Mouse (Mus musculus) heart, adult 8-10 months (tissue): Measurements from ENCODE around the gene Ndc1. TPM values are rescaled to one million over a fixed set of nuclear protein-coding genes. Genes with fewer than 3 reads are reported as not detected.
"Not testable (repeated sequence)": the region's sequence is repeated elsewhere in the genome, so short reads cannot be mapped to it uniquely, and the experiment has no call there.

Experiments used
- DNase-seq: peaks from one replicate; pipeline ENCODE4 v3.0.0; 2022; ENCODE audit warnings: low spot score
- total RNA-seq, 4 experiments: library from RNA; stranded (reverse); gene quantifications; 2 replicates each; pipeline ENCODE4 v1.2.4; 2022

The Ndc1 gene
- total RNA-seq, 4 experiments from 2014 or later, result 9.7 to 12.6 (median 10.7) TPM

GRCm38 (mm10) chr4:107364190-107364639, 3.4 kb upstream of the Ndc1 start:
- DNase-seq, result no peak

- DNase-seq, result not testable (repeated sequence)
Observed at GRCm38 (mm10) chr4:107366408-107366807, 1.2 kb upstream of the Ndc1 start.

GRCm38 (mm10) chr4:107372304-107372703, 4.7 kb downstream of the Ndc1 start:
- DNase-seq, result no peak

GRCm38 (mm10) chr4:107374677-107375076, 7.1 kb downstream of the Ndc1 start:
- DNase-seq, result no peak

GRCm38 (mm10) chr4:107378954-107379353, 11.4 kb downstream of the Ndc1 start:
- DNase-seq, result no peak

GRCm38 (mm10) chr4:107380871-107381270, 13.3 kb downstream of the Ndc1 start:
- DNase-seq, result no peak

GRCm38 (mm10) chr4:107387038-107387437, 19.5 kb downstream of the Ndc1 start:
- peak; percentile 17 for DNase-seq

- DNase-seq, result no peak
Observed at GRCm38 (mm10) chr4:107387465-107387864, 19.9 kb downstream of the Ndc1 start.

- DNase-seq, result no peak
Observed at GRCm38 (mm10) chr4:107388291-107388690, 20.7 kb downstream of the Ndc1 start.

GRCm38 (mm10) chr4:107389345-107389744, 21.8 kb downstream of the Ndc1 start:
- no peak for DNase-seq

- no peak for DNase-seq
Observed at GRCm38 (mm10) chr4:107393771-107394170, 26.2 kb downstream of the Ndc1 start.

- DNase-seq, result no peak
Observed at GRCm38 (mm10) chr4:107420202-107420601, 52.6 kb downstream of the Ndc1 start.

GRCm38 (mm10) chr4:107421711-107422110, 54.1 kb downstream of the Ndc1 start:
- DNase-seq, result no peak

GRCm38 (mm10) chr4:107422176-107422575, 54.6 kb downstream of the Ndc1 start:
- peak; percentile 18 for DNase-seq

- DNase-seq, result no peak
Observed at GRCm38 (mm10) chr4:107425616-107426015, 58.0 kb downstream of the Ndc1 start.

GRCm38 (mm10) chr4:107426631-107427030, 59.0 kb downstream of the Ndc1 start:
- DNase-seq, result no peak

GRCm38 (mm10) chr4:107432717-107433116, 65.1 kb downstream of the Ndc1 start:
- no peak for DNase-seq

GRCm38 (mm10) chr4:107433998-107434355, 66.4 kb downstream of the Ndc1 start:
- no peak for DNase-seq

- DNase-seq, result peak; percentile 28
Observed at GRCm38 (mm10) chr4:107434356-107435237, 67.0 kb downstream of the Ndc1 start, which contains the start of gene Glis1. Glis1 (plus strand) TSS chr4:107434591.

- no peak for DNase-seq
Observed at GRCm38 (mm10) chr4:107435238-107435946, 67.8 kb downstream of the Ndc1 start.

GRCm38 (mm10) chr4:107436476-107436875, 68.9 kb downstream of the Ndc1 start:
- no peak for DNase-seq

GRCm38 (mm10) chr4:107438741-107439140, 71.2 kb downstream of the Ndc1 start:
- DNase-seq, result no peak

GRCm38 (mm10) chr4:107440306-107440705, 72.7 kb downstream of the Ndc1 start:
- DNase-seq, result no peak
